Mouse (Mus musculus) cerebellum, postnatal 25 days (tissue): Measurements from ENCODE around the gene Neurog3.

Experiments
- DNase-seq, 2 experiments: peaks; one replicate each; pipeline ENCODE4 v3.0.0; 2021; ENCODE audit warnings: mixed read lengths in 2 of 2

Gene Neurog3

DNA sequence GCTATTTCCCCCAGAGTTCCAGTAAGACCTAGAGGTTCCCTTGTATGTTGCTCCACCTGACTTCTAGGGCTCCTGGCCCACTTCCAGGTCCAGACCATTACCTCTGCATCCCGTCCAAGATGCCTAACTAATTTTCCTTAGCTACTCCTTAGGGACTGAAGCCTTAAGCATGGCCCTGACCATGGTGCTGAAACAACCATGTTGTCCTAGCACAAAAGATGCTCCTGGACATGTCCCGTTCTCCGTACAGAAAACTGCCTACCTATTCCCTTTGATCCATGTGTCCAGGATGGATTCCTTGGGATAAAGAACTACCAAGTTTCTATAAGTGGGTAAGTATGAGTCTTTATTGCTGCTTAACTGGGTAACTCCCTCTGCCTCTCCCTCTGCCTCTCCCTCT, 5.2 kb downstream of the Neurog3 start:
- DNase-seq: no peak

DNA sequence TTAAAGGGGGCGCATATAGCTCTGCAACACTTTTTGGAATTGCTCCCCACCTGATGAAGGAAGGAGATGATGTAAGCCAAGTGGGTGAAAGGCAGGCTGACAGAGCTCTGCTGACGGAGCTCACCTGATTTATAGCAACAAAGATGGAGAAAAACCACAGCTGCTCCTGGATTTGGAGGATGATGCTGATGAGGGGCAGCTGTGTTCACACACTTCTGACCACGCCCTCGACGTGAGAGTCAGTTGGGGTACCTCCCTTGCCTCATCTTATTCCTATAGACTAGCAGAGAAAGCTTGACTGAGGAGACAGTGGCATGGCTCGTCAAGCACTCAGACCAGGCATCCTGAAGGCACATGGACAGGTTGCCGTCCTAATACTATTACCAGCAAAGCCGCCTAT, 10.9 kb downstream of the Neurog3 start, which contains the start of gene Fam241b:
Gene Fam241b, minus strand, starts transcription at position 101 of the 400 bp plus-strand sequence.
- no peak for DNase-seq

DNA sequence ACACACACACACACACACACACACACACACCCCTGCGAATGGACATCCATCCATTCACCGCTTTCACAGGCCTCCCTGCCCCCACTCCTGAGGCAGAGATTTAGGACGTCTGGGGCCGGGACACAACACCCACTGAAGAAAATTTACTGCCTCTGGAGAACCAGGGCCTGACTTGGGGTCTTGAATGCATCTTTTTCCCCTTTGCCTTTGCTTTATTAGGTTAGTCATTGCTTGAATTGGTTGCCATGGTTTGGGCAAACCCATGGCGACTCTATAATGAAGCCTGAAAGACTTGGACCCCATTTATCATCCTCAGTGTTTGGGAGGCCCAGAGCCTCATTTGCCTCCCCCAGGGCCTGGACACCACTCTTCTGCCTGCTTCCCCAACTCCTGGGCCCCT, 13.1 kb downstream of the Neurog3 start:
- no peak for DNase-seq

DNA sequence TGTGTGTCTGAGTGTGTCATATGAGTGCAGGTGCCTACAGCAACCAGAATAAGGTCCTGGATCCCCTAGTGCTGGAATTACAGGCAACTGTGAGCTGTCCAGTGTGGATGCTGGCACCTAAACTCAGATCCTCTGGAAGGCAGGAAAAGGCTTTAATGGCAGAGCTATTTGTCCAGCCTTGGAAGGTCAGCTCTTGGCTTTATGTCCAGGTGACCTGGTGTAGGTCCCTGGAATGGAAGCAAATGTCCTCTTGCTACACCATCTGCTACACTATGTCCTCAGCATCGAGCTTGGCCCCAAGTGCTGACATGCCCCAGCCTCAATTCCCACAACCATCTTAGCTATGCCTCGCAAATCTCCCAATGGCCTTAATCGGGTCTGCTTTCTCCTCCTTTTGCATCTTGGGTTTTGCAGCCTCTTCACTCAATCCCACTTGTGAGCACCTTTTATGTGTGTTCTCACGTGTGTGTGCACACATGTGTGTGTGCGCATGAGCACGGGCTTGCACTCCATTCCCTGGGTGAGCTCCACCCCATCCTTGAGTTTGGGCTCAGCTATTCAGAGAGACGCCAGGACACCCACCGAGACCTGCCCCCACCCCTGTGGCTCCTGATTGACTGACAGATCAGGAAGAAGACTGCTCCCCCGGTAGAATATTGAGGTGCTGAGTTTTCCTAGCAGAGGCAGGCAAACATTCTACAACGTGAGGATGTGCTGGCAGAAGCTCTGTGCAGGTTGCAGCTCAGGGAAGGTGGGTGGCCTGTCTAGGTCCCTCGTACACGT, 14.8 kb downstream of the Neurog3 start:
- peak; percentile 27 to 36 for DNase-seq

DNA sequence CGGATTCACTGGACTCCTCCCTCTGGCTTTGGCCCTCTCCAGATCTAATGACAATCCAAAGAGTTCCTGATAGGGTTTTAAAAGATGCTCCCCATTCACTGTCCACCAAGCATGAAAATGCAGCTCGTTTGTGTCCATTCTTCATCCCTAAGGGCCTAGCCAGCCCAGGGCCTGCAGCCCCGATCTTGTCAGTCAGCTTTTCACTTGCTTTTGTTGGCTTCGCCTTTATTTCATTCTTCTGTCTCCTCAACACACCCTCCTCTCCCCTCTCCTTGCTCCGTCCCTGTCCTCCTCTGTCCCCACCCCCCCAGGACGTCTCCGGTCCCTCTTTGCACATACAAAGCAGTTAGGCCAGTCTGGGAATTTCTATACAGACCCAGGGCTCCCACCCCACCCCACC, 17.0 kb downstream of the Neurog3 start:
- no peak for DNase-seq

DNA sequence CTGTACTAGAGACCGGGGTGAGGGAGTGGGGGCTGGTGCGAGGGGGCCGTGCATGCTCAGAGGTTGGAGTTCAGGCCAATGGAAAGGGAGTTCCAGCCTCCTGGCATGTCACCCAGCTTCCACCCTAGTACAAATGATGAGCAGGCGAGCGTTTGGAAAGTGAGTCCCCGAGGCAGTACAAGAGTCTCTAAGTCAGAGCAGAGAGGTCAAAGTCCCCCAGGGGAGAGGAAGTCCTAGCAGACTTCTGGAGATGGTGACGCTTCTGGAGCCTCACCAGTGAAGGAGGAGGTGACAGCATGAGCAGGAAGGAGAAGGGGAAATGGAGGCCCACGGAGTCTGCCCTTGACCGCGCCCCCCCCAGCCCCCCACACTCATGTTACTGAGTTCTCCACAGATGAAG, 29.5 kb downstream of the Neurog3 start:
- DNase-seq: no peak

DNA sequence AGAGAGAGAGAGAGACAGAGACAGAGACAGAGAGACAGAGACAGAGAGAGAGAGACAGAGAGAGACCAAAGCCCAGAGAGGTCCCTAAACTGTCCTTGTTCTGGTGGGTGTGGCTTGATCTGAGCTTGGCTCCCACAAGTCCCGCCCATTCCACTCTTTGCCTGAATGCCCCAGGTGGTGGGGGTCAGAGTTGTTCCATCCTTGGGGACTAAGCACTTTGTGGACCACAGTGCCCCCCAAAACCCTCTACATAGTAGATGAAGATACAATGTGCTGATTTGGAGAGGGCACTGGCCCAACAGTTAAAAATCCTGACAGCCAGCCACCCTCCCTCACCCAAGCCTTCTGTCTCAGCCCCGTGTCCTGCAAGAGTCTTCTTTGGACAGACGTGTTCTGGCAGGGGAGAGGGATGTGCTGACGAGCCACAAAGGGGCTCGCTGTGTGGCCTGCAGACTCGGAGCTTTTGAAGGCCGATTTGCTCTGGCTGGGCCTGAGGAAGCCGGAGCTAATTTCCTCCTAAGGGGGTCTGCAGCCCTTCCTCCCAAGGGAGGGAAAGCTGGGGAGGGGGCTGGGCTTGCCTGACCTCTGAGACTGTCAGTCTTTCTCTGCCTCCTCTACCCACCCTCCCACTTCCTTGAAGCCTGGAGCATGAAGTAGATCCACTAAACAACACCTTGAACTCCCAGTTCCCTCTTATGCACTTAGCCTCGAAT, 40.1 kb downstream of the Neurog3 start:
- no peak for DNase-seq

DNA sequence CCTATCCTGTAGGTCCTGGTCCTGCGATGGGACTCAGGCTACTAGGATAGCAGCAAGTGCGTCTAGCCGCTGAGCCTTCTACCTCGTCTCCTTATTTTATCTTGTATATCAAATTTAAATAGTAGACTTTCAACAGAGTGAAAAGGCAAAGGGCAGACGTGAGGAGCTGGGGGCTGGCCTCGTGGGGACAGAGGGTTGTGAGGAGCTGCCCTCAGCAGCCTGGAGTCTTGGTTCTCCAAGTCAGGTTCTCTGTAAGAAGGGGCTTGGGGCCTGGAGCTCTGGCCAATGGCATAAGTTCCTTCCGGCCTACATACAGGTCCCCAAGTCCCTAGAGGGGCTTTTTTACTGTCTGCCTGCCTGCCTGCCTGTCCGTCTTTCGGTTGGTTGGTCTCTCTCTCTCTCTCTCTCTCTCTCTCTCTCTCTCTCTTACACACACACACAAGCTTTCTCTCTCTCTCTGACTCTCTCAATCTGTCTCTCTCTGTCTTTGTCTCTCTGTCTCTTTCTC, 41.1 kb downstream of the Neurog3 start:
- no peak for DNase-seq

DNA sequence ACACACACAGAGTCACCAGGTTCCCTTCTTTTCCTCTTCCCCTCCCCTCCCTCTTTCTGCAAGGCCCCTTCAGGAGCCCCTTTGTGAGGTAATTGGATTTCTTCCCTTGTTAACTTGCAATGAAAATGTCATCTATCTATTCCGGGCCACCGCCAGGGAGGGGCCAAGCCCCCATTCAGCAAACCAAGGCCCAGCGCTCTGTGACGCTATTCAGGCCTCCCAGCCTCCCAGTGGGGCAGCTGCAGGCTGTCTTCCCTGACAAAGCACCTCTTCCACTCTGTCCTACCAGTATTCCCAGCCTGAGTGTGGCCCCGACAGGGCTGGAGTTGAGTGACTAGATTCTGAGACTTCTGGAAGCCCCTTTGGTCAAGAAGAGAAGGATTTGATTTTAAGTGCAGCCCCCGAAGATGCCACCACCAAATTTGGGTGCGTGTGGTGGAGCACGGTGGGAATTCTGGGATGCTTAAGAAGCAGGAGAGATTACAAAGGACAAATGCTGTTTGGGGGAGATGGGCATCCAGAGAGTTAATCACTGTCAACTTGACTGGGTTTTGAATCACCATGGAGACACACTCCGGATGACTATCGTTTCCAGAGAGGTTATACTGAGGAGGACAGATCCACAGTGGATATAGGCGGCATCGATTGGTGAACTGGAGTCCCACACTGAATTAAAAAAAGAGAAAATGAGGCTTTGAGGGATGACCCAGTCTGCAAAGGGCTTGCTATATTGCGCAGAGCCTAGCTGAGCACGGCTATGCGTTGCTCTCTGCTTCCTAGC, 41.8 kb downstream of the Neurog3 start:
- no peak for DNase-seq

DNA sequence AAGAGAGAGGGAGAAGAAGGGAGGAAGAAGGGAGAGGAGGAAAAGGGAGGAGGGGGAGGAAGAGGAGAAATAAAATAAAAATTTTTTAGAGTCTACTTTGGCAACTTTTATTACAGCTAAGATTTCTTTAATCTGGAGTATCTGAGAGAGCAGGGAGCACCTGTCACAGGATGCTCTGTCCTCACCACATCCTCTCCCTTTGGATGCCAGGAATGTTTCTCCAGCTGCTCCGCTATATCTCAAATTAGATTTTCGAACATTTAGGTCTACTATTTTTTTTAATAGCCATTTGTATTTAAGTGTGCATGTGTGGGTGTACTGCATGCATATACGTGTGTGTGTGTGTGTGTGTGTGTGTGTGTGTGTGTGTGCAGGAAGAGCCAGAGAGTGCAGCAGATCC, 47.1 kb downstream of the Neurog3 start:
- DNase-seq: no peak

DNA sequence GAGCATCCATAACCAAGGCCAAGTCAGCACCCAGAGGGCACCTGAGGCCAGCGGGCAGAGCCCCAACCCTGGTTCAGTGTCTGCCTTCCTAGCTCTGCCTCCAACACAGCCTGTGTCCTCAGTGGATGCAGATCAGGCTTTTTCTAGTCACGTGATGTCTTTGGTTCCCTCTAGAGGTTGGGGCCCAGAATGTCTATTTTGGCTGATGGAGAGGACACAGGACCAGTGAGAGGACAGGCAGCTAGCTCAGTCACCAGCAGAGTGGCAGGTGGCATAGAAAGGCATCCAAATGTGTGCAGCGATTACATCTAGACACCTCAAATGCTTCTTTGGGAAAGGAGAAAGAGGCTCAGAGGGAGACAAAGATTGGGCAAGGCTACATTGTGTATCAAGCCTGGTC, 48.8 kb downstream of the Neurog3 start:
- peak; percentile 64 to 66 for DNase-seq

DNA sequence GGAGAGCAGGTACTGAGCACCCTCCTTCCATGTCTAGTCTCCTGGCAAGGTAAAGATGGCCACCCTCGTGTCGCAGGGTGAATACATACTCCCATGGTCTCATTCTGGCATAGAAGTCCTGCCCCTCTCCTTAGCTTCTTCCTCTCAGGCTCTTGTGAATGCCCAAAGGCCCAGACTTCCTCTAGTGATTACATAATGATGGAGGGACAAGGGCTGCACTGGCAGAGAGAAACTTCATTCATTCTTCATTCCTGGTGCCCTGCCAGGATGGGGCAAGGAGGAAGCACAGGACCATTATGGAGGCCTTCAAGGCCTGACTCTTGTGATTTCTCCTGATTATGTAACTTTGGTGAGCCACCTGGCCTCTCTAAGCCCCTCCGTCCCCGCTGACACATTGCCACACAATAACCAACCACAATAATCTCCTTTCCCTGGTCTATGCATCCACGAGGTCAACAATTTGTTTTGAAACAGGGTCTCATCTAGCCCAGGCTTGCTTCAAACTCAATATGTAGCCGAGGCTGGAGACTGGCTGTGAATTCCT, 49.7 kb downstream of the Neurog3 start:
- DNase-seq: peak in 1 of 2 experiments; percentile 40

DNA sequence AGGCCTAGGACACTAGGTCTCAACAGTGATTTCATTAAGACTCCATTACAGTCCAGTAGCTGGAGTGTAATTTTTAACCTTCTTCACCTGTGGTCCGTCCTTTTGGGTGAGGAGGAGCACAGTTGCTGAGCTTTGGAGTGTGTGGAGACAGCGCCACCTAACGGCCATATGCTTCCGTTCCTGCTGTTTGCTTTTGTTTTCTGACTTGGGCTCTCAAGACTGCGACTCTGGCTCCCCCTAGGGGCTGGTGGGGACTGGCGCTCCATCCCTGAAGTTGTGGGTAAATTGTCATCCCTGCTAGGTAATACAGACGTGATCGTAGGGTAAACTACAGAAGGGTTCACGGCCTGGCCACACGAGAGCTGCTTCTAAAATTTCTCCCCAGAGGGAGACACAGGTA, 50.2 kb downstream of the Neurog3 start:
- DNase-seq: peak; percentile 99
